Mouse (Mus musculus) urinary bladder, adult 2 months (tissue): ENCODE results near the gene Rpap3. TPM values are rescaled to one million over a fixed set of nuclear protein-coding genes. Genes with fewer than 3 reads are reported as not detected.
"Not testable (repeated sequence)": the region's sequence is repeated elsewhere in the genome, so short reads cannot be mapped to it uniquely, and the experiment has no call there.

Source experiments
- DNase-seq: peaks from one replicate; pipeline ENCODE4 v3.0.0; 2022; ENCODE audit warnings: low spot score
- polyA plus RNA-seq: library from polyadenylated mRNA; depleted of rRNA; stranded (reverse); fragments of >200 nt; gene quantifications from 2 replicates; pipeline ENCODE4 v1.2.3, GENCODE M21; 2012

The Rpap3 gene
- polyA plus RNA-seq, 1 experiment: 23.5 TPM

DNA sequence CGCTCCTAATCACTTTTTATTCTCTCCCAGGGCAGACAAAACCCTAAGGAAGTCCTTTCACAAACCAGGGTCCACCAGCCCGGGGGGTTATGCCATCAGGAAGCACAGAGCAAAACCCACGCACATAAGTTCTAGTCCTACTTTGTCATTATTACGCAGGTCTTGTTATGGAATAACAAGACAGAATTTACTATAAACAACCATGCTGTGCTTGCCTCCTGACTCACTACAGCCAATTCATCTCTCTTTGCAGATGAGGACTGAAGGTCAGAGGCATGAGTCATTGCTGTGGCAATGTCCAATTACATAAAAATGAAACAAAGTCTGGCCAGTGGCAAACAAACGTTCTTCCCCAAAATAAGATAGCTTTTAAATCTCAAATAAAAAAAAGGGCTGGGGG is 12.2 kb downstream of the Rpap3 start:
- no peak for DNase-seq

DNA sequence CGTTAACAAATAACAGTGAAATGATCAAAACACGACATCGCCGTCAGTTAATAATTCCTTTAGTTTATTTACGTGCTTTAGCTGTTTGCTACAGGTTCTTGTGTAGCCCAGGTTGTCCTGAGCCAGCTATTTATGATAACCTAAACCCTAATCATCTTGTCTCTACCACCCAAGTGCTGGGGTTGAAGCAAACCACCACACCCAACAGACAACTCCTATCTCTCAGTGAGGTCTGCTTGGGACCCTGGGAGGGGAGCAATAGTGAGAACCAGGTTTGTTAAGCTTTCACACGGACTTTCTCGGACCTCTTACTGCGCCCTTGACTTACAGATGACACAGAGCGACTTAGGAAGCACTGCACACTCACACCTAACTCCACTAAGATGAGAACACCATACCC is 21.5 kb downstream of the Rpap3 start:
- DNase-seq: no peak

GRCm38 (mm10) chr15:97682053-97682452 is 23.6 kb downstream of the Rpap3 start:
- DNase-seq: no peak

DNA sequence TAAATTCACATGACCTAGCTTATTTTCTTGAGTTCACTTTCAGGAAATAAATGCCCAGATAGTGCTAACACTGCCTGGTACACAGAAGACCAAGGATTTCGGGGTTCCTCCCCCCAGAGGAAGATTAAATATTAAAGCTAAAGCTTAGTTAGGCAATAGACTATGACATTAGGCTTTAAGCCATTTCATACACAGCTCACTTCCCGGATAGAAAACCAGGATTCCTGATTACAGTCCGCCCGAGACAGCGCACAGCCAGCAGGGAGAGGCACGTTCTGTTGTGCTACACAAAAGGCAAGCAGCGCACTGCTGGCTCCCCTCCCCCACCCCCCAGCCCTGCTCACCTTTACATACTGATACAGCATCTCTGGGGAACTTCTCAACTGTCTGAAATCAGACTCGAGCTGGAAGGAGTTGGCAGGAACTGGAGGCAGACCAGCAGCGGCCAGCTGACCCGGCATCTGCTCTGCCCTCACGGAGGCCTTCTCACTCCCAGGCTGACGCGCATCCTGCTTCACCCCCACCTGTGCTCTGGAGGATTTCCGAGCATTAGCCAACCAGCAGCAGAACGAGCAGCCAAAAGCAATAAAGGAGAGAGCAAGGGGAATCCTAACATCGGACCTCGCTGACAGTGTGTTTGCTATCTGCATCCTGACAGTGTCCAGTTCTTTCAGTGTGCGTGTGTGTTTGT is 25.5 kb downstream of the Rpap3 start:
- DNase-seq: no peak

GRCm38 (mm10) chr15:97677341-97677740 is 28.3 kb downstream of the Rpap3 start:
- no peak for DNase-seq

DNA sequence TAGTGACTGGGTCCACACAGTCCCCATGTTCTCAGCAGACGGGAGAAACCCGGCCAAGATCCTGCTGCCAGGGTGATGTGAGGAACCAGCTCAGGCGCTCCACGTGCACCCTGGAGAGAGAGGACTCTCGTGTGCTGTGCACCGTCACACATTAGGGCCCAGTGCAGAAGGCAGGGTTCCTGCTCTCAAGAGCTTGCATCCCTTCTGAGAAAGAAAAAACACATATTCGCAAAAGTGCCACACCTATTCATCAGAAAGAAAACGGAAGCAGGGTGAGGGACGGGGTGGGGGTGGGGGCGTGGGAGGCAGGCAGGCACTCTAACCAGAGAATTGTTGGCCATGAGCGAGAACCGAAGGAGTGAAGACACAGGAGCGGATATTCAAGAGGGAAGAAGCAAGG is 29.7 kb downstream of the Rpap3 start:
- no peak for DNase-seq

DNA sequence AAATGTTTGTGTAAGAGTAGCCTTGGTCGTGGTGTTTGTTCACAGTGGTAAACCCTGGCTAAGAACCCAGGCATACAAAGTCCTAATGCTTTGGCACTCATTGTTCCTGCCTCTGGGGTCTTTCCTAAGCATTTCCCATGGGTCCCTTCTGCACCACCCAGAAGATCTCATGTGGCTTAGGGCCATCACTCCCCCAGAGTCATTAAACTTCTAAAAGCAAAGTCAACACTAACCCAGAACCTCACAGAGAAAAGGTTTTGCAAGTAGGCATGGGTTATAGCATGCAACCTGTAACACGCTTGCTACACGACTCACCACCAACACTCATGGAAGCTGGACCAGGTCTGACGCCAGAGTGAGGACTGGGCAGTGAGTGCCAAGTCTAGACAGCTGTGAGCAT is 31.2 kb downstream of the Rpap3 start:
- no peak for DNase-seq

DNA sequence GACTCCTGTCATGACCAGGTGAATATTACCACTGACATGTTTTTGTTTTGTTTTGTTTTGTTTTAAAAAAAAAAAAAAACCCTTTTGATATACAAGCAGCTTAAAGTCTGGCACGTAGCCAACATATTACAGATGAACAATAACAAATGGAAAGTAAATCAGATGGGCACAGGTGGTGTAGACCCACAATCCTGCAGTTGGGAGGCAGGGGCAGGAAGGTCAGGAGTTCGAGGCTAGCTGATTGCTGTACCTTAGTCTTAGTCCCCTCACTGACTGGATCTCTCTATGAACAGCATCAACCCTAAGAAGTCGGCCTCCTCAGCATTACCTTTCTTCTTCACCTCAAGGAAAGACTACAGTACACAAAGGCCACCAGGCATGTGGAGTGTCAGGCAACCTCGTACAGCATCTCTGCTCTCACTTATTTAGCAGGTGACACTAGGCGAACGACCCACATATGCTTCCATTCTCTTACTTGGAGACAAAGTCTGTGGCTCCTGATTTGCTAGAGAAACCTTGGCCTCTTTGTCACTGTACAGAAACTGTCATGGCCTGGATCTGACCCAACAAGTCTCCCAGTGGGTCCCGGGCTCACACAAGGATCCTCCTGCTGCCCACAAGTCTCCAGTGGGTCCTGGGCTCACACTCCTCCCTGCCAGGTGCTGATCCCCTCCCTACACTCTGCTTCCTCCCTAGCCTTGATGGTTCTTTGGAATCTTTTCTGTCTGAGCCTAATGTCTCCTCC is 32.2 kb downstream of the Rpap3 start:
- no peak for DNase-seq

DNA sequence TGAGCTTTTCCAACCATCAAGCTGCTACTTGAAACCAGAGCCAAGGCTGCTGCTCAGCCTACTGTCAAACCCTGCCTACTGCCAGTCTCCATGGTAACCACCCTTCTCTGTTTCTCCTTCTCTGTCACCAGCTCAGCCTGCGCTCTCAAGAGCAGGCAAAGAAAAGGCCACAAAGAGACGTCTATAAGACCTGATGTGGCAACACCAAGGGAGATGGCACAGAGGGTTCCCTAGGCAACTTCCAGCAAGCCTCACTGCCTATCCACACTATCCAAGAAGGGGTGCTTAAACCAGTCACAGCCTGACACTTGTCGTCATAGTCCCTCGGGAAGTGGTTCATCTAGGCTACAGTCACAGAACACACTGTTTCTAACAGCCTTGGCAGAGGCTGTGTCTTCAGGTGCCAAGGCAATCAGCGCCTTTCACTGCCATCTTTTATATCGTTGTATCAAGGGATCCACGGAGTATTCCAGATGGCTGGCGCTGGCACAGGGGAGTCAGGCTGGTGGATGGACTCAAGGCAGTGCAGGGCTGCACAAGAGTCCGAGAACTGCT is 33.3 kb downstream of the Rpap3 start:
- DNase-seq: no peak

GRCm38 (mm10) chr15:97670554-97670953 is 35.1 kb downstream of the Rpap3 start:
- DNase-seq: no peak

DNA sequence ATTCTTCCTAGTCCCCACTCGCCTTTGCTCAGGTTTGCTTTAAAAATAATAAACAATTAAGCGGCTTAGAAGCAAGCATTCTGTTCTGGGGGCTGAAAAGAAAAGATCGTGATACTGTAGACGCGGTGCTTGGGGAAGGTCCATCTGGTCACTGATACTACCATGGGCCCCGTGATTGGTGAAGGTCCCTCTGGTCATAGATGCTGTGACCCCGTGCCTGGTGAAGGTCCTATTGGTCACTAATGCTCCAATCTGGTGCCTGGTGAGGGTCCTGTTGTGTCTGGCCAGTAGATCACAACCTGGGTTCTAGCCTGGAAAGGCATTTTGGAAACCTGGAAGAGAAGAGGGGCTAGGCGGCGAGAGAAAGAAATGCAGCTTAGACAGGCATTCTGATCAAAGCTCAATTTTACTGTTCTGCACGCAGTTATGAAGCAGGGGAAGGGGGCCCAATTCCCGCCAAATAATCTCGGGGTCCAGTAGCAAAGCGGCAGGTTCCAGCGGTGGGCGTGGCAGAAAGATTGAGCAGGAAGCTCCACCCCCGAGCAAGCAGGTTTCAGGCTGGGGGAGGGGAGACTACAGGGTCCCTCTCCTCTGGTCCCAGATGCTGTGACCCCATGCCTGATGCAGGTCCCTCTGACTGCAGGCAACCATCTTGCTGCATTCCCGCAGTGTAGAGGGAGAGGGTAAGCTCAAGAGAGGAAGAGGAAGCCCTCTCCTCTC is 37.3 kb downstream of the Rpap3 start:
- DNase-seq: not testable (repeated sequence)

DNA sequence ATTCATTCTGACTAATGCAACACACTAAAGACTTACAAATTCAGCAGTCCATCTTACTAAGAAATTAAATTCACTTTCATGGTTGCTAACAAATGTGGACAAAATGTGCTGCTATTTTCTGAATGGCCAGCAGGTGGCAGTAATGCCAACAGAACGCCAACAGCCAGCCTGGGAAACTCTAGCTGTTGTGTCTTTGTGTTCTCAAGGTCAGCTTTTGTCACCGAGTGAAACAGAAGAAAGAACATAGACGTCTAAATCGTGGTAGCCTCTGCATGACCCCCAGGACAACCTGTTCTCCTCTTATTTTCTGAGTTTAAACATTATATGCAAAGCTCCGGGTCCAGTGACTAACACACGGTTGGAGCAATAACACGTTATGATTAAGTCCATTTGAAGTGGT is 38.2 kb downstream of the Rpap3 start:
- DNase-seq: no peak

GRCm38 (mm10) chr15:97666457-97666770 is 39.2 kb downstream of the Rpap3 start:
- DNase-seq: no peak

DNA sequence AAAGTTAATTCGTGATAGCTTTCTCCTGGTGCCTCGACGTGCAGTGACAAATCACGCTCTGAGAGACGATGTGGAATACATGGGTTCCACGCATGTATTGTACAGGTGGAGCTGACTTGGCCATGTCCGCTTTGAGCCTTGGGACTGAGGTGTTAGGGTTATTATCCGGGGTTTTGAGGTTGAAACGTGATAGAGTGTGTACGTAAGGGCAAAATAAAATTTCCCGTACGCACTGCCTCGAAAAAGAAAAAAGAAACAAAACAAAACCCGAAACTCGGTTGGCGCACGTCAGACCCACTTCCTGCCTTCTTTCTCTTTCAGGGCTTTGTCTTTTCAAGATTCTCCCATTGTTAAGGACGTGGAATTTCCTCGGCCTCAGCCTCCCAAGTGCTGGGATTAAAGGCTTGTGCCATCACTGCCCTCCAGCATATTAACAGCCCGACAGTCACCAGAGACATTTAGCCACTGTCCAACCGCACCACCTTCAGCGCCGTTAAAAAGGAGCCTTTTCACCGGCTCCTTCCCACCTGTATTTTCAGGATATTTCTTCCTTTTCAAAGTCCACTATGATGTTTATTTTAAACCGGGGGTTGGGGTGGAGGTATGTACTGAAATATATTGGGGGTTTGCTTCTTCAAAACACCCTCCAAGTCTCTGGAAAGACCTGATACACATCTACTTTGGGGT is 39.7 kb downstream of the Rpap3 start:
- no peak for DNase-seq

DNA sequence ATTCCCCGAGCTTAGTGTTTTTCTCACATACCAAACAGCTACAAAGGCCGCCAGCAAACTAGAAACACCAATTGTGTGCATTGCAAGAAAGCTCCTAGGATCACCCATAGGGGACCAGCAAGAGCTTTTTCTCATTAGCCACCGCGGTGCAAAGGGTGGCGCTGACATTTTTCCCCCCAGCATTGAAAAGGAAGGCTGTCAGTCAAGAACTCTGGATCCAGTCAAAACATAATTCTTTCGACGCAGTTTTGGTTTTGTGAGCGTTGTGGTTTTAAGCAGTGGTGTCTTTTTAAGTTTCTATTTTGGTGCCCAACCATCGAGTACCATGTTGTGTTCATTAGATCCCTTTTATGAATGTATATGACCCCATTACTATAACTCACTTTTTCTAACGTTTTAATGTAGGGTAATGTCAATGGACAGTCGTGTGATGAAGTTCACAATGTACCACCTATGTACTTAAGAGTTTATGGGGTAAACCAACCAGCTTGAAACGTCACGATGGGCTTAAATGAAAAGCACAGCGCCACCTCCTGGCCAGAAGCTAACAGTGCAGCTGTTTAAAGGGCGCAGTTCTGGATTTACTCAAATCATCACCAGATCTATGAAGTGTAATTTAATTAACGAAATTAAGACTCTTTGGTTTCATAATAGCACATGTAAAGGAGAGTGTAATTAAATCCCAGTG is 40.5 kb downstream of the Rpap3 start:
- DNase-seq: no peak

- DNase-seq: peak; percentile 40
These were observed 41.7 kb downstream of the Rpap3 start for GRCm38 (mm10) chr15:97663750-97664406.

- DNase-seq: no peak
These were observed 46.9 kb downstream of the Rpap3 start for GRCm38 (mm10) chr15:97658755-97659116.

GRCm38 (mm10) chr15:97657856-97658754 is 47.5 kb downstream of the Rpap3 start:
- DNase-seq: no peak

- no peak for DNase-seq
These were observed 48.2 kb downstream of the Rpap3 start for GRCm38 (mm10) chr15:97657420-97657819.

- no peak for DNase-seq
These were observed 55.9 kb downstream of the Rpap3 start for GRCm38 (mm10) chr15:97649726-97650125.
